Mouse (Mus musculus) bone marrow, adult 2 months (tissue): ENCODE results near the gene Tmem204. TPM values are rescaled to one million over a fixed set of nuclear protein-coding genes. Genes with fewer than 3 reads are reported as not detected.
"Not testable (repeated sequence)": the region's sequence is repeated elsewhere in the genome, so short reads cannot be mapped to it uniquely, and the experiment has no call there.

Experiments
- H3K27ac ChIP-seq: fragments of 200-500 bp; 2 replicates; pipeline ENCODE4 v1.5.1; 2012; ENCODE audit warnings: low read depth, mild to moderate bottlenecking, control low read depth, inconsistent platforms, low read length; ENCODE audit not compliant: control insufficient read depth, poor library complexity, insufficient read depth
- H3K4me1 ChIP-seq: fragments of 200-500 bp; 2 replicates; pipeline ENCODE4 v1.6.1; 2011; ENCODE audit warnings: low read length; ENCODE audit not compliant: control insufficient read depth, insufficient read depth
- H3K4me3 ChIP-seq: fragments of 200-500 bp; replicated peaks from 2 replicates; pipeline ENCODE3; 2011; ENCODE audit warnings: mild to moderate bottlenecking, low read depth, low read length, control low read depth; ENCODE audit not compliant: control insufficient read depth
- CTCF ChIP-seq: fragments of 200-500 bp; IDR thresholded peaks from 2 replicates; pipeline ENCODE4 v1.5.1; 2011; ENCODE audit warnings: low read length, control low read depth; ENCODE audit not compliant: control insufficient read depth, insufficient read depth
- POLR2A ChIP-seq: fragments of 200-500 bp; IDR thresholded peaks from 2 replicates; pipeline ENCODE4 v1.6.1; 2011; ENCODE audit warnings: low read depth, mild to moderate bottlenecking, control low read depth, low read length, borderline replicate concordance; ENCODE audit not compliant: control insufficient read depth
- WGBS: fragments of 180-500 bp; shearing (Covaris S2); methylation state at CpG from one replicate; pipeline ENCODE4 v1.1.7; 2018; 5-methylcytosine and 5-hydroxymethylcytosine counted together
- polyA plus RNA-seq: library from polyadenylated mRNA; stranded (reverse); fragments of >200 nt; gene quantifications from 2 replicates; pipeline ENCODE4 v1.2.4, GENCODE M21; 2011; ENCODE audit warnings: low replicate concordance; ENCODE audit not compliant: missing spikeins, insufficient read depth, insufficient read length

Tmem204 gene
- 2.5 and 4.6 TPM in 2 replicates for polyA plus RNA-seq

DNA sequence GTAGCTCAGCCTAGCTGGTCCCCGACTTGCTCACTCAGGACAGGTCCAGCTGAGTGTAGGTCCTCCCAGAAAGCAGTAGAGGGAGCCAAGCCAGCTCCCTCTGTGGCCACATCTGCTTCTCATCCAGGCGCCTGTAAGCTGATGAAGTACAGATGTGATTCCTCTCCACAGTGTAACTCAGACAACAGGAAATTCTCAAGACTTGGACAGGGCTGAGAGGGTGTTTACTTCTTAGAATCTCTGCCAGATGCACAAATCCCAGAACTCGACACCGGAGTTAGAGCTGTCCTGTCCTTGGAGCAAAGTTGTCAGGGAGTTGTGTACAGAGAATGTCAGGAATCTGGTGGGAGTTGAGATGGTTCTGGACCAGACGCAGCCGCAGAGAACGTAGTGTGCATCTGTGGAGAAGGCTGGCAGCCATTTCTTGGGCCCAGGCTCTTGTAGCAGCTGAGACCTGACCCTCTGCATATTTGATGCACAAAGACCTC lies at the start of gene Tmem204:
Gene Tmem204, minus strand, starts transcription at position 148 of the 488 bp plus-strand sequence.
- no peak within 1 kb of the TSS for H3K27ac ChIP-seq
- no peak within 1 kb of the TSS for H3K4me3 ChIP-seq
- H3K4me1 ChIP-seq: peaks cover 3% of the 10 kb centered on the region
- WGBS: 78% methylated on average over 7 of the region's 7 CpGs
- TF ChIP-seq CTCF: peak; percentile 22; the same call in 1 of the 2 replicates
- no peak for TF ChIP-seq POLR2A

DNA sequence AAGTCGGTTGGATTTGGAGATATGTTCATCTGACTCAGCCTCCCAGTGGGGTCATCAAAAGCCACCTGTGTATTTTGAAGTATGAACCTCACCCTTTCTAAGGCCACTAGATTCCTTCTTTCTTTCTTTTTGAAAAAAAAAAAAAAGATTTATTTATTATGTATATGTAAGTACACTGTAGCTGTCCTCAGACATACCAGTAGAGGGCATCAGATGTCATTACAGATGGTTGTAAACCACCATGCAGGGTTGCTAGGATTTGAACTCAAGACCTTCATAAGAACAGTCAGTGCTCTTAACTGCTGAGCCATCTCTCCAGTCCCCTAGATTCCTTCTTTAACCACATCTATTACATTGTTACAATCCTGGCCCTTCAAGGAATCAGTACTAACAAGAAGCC lies 46.7 kb upstream of the Tmem204 start:
- Histone ChIP-seq H3K4me1 (peaks cover 4% of the 10 kb centered on the region; the same call in 1 of the 2 replicates), H3K4me3 (no peak overlapping the region), H3K27ac (no peak overlapping the region)
- TF ChIP-seq POLR2A: no peak
- TF ChIP-seq CTCF: no peak
- WGBS: 87% methylated on average over 1 of the region's 1 CpGs

DNA sequence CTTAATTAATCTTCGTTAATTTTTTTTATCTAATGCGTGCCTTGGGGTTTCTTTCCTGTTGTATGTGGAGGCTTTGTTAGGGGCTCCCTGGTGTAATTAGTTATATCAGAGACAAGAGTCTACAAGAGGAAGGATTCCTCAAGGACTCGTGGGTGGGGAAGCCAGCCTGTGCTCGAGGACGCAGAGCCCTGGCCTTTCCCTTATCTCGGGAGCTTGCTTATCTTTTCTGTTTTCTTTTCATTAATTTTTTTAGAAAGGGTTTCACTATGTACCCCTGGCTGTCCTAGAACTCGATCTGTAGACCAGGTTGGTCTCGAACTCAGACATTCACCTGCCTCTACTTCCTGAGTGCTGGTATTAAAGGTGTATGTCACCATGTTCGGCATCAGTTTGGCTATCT lies 44.3 kb upstream of the Tmem204 start:
- Histone ChIP-seq H3K4me1 (peaks cover 1% of the 10 kb centered on the region), H3K4me3 (no peak overlapping the region), H3K27ac (peak overlapping the region; percentile 85)
- TF ChIP-seq CTCF: no peak
- TF ChIP-seq POLR2A: no peak
- 51% methylated on average over 9 of the region's 9 CpGs for WGBS

DNA sequence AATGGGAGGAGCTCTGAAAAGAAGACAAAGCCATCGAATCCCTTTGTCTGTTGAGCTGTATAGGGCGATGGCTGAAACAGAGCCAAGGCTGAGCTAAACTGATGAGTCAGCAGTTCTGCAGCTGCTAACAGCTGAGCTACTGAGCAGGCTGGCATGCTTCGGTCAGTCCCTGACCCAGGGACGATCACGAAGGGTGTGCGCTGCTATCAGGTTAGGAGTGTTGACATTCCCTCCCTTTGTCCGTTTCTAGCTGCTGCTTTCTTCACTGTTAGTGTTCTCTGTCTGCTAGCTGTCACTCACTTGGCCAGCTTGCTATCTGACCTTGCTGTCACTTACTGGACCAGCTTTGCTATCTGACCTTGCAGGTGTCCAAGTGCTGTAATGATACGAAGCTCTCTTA lies 43.7 kb upstream of the Tmem204 start:
- H3K4me3 ChIP-seq: peak overlapping the region; percentile 9
- TF ChIP-seq POLR2A (peak; percentile 53; the same call in 1 of the 2 replicates), CTCF (no peak)

DNA sequence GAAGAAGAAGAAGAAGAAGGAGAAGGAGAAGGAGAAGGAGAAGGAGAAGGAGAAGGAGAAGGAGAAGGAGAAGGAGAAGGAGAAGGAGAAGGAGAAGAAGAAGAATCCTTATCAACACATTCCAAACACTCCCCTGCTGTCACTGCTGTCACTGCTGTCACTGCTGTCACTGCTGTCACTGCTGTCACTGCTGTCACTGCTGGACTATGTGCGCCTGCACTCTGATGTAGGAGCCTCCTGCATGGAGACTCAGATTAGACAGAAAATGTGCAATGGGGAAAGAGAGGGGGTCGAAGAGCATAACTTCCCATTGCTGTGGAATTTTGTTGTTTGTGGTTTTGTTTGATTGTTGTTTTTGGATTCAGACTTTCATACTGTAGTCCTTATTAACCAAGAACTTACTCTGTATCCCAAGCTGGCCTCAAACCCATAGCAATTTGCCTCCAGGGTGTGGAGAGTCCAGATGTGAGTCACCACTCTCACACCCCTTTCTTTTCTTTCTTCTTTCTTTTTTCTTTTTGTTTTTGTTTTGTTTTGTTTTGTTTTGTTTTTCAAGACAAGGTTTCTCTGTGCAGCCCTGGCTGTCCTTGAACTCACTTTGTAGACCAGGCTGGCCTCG lies 42.2 kb upstream of the Tmem204 start:
- 75% methylated on average over 3 of the region's 3 CpGs for WGBS
- H3K4me3 ChIP-seq, H3K27ac ChIP-seq, H3K4me1 ChIP-seq: not testable (repeated sequence)

More for the DNA sequence above, 43.7 kb upstream of the Tmem204 start:
- peak overlapping the region; percentile 85 for H3K27ac ChIP-seq
- 36% methylated on average over 8 of the region's 8 CpGs for WGBS
- peaks cover 1% of the 10 kb centered on the region for H3K4me1 ChIP-seq

DNA sequence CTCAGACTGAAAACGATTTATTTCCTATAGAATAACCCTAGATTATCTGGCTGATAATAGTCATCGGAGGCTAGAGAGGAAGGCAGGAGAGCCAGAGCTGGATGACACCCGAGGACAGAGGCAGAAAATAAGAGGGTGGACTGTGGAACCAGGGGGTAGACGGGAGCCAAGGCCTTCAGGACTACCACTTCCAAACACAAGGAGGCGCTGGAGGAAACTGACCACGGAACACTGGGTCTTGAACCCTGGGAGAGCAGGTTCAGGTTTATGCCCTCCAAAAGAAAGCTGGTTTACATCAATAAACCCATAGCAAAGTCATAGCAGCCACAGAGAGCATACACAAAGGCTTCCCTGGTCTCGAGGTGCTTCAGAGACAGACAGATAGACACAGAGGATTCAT lies 40.6 kb upstream of the Tmem204 start:
- peaks cover 1% of the 10 kb centered on the region for H3K4me1 ChIP-seq
- H3K27ac ChIP-seq: no peak overlapping the region
- WGBS: 26% methylated on average over 7 of the region's 7 CpGs
- H3K4me3 ChIP-seq: no peak overlapping the region
- TF ChIP-seq POLR2A (no peak), CTCF (peak; percentile 58)

DNA sequence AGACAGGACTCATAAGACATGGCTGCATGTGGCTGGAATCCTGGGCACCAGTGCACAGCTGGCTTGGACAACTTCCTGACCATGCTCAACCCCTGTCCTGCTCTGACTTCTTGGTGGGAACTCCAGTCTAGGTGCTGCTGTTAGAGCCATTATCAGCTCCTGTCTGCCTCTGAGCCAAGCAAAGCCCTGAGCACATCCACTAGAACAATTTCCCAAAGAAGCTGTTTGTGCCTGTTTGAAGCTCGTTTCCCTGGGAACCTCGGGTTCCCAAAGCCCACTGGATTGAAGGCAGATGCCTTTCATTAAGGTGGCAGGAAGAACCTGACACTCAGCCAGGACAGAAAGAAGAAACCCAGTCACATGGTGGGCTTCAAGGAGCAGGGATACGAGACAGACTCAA lies 37.0 kb upstream of the Tmem204 start, which contains the start of gene Ptx4:
Gene Ptx4, plus strand, starts transcription at position 355 of the 400 bp plus-strand sequence.
- Histone ChIP-seq H3K4me3 (no peak within 1 kb of the TSS), H3K27ac (no peak within 1 kb of the TSS), H3K4me1 (peaks cover 1% of the 10 kb centered on the region)
- WGBS: 31% methylated on average over 3 of the region's 3 CpGs
- no peak for TF ChIP-seq CTCF
- TF ChIP-seq POLR2A: no peak

DNA sequence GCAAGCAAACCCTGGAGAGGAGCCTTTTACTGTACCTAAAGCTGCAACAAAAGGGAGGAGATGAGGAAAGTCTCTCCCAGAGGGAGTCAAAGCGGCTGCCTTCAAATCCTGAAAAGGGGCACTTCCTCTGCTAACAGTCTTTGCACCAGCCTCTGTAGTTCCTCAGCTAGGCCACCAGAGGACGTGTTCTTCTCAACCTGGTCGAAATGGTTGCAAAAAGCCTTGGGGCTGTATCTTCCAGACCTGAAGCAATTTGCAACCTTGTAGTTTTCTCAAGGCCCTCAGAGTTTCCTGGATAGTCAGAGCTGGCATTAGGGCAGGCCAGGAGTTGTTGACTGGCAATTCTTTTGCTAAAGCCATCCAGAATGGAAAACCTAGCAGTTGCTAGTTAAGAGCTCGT lies 33.9 kb upstream of the Tmem204 start:
- H3K4me1 ChIP-seq: no peaks in the 10 kb centered on the region; the same call in 1 of the 2 replicates
- H3K4me3 ChIP-seq: no peak overlapping the region
- WGBS: 34% methylated on average over 4 of the region's 4 CpGs
- no peak overlapping the region for H3K27ac ChIP-seq
- peak; percentile 31; the same call in 1 of the 2 replicates for TF ChIP-seq CTCF
- TF ChIP-seq POLR2A: no peak
